Comparison of ENCODE assay signal across 9 mouse cellular contexts in genomic region chr5:121601547-121602299, GRCm38 (mm10). TPM values are rescaled to one million over a fixed set of nuclear protein-coding genes. Genes with fewer than 3 reads are reported as not detected.
DNase-seq lines count a peak whose midpoint lies in the region; ATAC-seq and TF ChIP-seq lines count a peak whose summit lies in the region.
"Had no signal": no experiment of that assay in that cellular context is flagged by ENCODE, and none has a peak within 500 bp of the region (broad histone marks: within the 10 kb centered on the region; RNA-seq: fewer than 3 reads in every experiment).

No protein-coding gene starts in this region.

- dilution Hi-C loops in CH12.LX (cut with MboI; ENCODE audit: extremely low pct_ligation_motif_present, extremely low pct_unique_long_range_greater_than_20kb, low sequenced_read_pairs) = no loop called here

- WGBS in bone marrow, adult 2 months = 40% methylated on average over 9 of the region's 9 CpGs
- 30% methylated on average over 9 of the region's 9 CpGs for WGBS in heart, embryonic 15.5 days

- no peak overlapping the region for H3K4me2 ChIP-seq in CH12.LX (ENCODE audit: insufficient read depth, low read depth, poor library complexity, severe bottlenecking)
- H3K4me2 ChIP-seq in heart, embryonic 15.5 days = no peak overlapping the region; the same call in 1 of the 2 replicates
- H3K4me2 ChIP-seq: liver, embryonic 15.5 days had no signal

- no peaks in the 10 kb centered on the region for H3K27me3 ChIP-seq in CH12.LX (replicated peaks)
- no peaks in the 10 kb centered on the region for H3K27me3 ChIP-seq in heart, embryonic 15.5 days

- no peak for TF ChIP-seq EP300 in CH12.LX (IDR thresholded peaks at IDR 0.05; ENCODE audit: low read length)

- DNase-seq in CH12.LX (ENCODE audit: extremely low read depth) = peak; percentile 81
- DNase-seq in kidney, postnatal 4 days = peak; percentile 95 to 96
- DNase-seq in lung, adult 18-20 months = peak; percentile 91 to 94
- DNase-seq in retina, postnatal 1 day = peak; percentile 83
- peak; percentile 95 for DNase-seq in thymus, postnatal 4 days

- peak; percentile 95 for TF ChIP-seq RAD21 in CH12.LX (IDR thresholded peaks at IDR 0.05; ENCODE audit: low read depth, low read length)

- TF ChIP-seq CTCF in CH12.LX (conservative IDR thresholded peaks at IDR 0.05 in 1 of 2, IDR thresholded peaks at IDR 0.05 in 1 of 2; ENCODE audit: low read depth in 2 of 2, low read length in 2 of 2) = peak; percentile 92 to 99
- peak; percentile 100 for TF ChIP-seq CTCF in bone marrow, adult 2 months (IDR thresholded peaks at IDR 0.05; ENCODE audit: control insufficient read depth, insufficient read depth, low read length)
- peak; percentile 97 for TF ChIP-seq CTCF in embryonic fibroblast, embryonic 13.5 days (IDR thresholded peaks at IDR 0.05; ENCODE audit: borderline replicate concordance, insufficient read depth, low read length)

- H3K4me1 ChIP-seq in CH12.LX (ENCODE audit: control insufficient read depth in 1 of 2, insufficient read depth in 2 of 2) = peaks cover 2 to 25% of the 10 kb centered on the region in 2 experiments; a peak in 3 of 4 replicates
- H3K4me1 ChIP-seq in bone marrow, adult 2 months (ENCODE audit: control insufficient read depth, insufficient read depth, low read length) = peaks cover 11% of the 10 kb centered on the region; the same call in 1 of the 2 replicates
- no peaks in the 10 kb centered on the region for H3K4me1 ChIP-seq in embryonic fibroblast, embryonic 13.5 days (ENCODE audit: control insufficient read depth, insufficient read depth, low read length)
- peaks cover 5% of the 10 kb centered on the region for H3K4me1 ChIP-seq in heart, embryonic 15.5 days (replicated peaks)

- TF ChIP-seq POLR2A in CH12.LX (IDR thresholded peaks at IDR 0.05; ENCODE audit: low read depth, low read length) = no peak
- TF ChIP-seq POLR2A in bone marrow, adult 2 months (IDR thresholded peaks at IDR 0.05; ENCODE audit: borderline replicate concordance, control insufficient read depth, low read depth, low read length) = no peak
- no peak for TF ChIP-seq POLR2A in embryonic fibroblast, embryonic 13.5 days (IDR thresholded peaks at IDR 0.05; ENCODE audit: low read depth, low read length)

- H3K27ac ChIP-seq in CH12.LX (ENCODE audit: insufficient read depth, low read depth) = no peak overlapping the region
- H3K27ac ChIP-seq in bone marrow, adult 2 months (ENCODE audit: control insufficient read depth, insufficient read depth, low read depth, low read length, poor library complexity) = no peak overlapping the region
- H3K27ac ChIP-seq in embryonic fibroblast, embryonic 13.5 days (ENCODE audit: insufficient read depth, low read length) = no peak overlapping the region
- 0 out of 2 replicates have a peak overlapping the region, but pooled peaks have one; percentile 21 for H3K27ac ChIP-seq in heart, embryonic 15.5 days
- H3K27ac ChIP-seq: liver, embryonic 15.5 days had no signal

- in situ Hi-C loops in CH12.LX (cut with MboI; ENCODE audit: low pct_ligation_motif_present, low pct_unique_long_range_greater_than_20kb, low sequenced_read_pairs) = no loop called here

- H3K36me3 ChIP-seq in CH12.LX (replicated peaks in 1 of 2; ENCODE audit: control insufficient read depth in 1 of 2, insufficient read depth in 1 of 2, low read length in 1 of 2) = peaks cover 0 to 6% of the 10 kb centered on the region in 2 experiments
- H3K36me3 ChIP-seq in heart, embryonic 15.5 days = no peaks in the 10 kb centered on the region
- H3K36me3 ChIP-seq: liver, embryonic 15.5 days had no signal

- H3K9ac ChIP-seq in CH12.LX (ENCODE audit: insufficient read depth, low read depth) = no peak overlapping the region
- H3K9ac ChIP-seq in heart, embryonic 15.5 days = no peak overlapping the region
- H3K9ac ChIP-seq: liver, embryonic 15.5 days had no signal

- H3K4me3 ChIP-seq in CH12.LX (replicated peaks in 1 of 3; ENCODE audit: low read depth in 2 of 3, low read length in 2 of 3, poor library complexity in 1 of 3) = no peak overlapping the region
- H3K4me3 ChIP-seq in bone marrow, adult 2 months (replicated peaks; ENCODE audit: control insufficient read depth, low read depth, low read length) = peak overlapping the region; percentile 29
- no peak overlapping the region for H3K4me3 ChIP-seq in embryonic fibroblast, embryonic 13.5 days (ENCODE audit: insufficient read depth, low read length)
- no peak overlapping the region for H3K4me3 ChIP-seq in heart, embryonic 15.5 days
- H3K4me3 ChIP-seq: liver, embryonic 15.5 days had no signal

- no peaks in the 10 kb centered on the region for H3K79me2 ChIP-seq in CH12.LX (replicated peaks; ENCODE audit: control insufficient read depth, extremely low read depth, insufficient read depth, poor library complexity, severe bottlenecking)

- ATAC-seq in heart, embryonic 15.5 days (replicated peaks; ENCODE audit: insufficient number of reproducible peaks, insufficient read depth, low FRiP score, low read depth) = no peak

- no peaks in the 10 kb centered on the region for H3K9me3 ChIP-seq in CH12.LX (replicated peaks; ENCODE audit: low read length)
- no peaks in the 10 kb centered on the region for H3K9me3 ChIP-seq in heart, embryonic 15.5 days (replicated peaks)
- H3K9me3 ChIP-seq: liver, embryonic 15.5 days had no signal

TF ChIP-seq in CH12.LX, 34 proteins besides CTCF, POLR2A, EP300 and RAD21:
- TF ChIP-seq SMC3 (IDR thresholded peaks at IDR 0.05; ENCODE audit: low read depth, low read length) = peak; percentile 90
- peak; percentile 55 for TF ChIP-seq ZC3H11A (IDR thresholded peaks at IDR 0.05; ENCODE audit: low read depth, low read length)
- TF ChIP-seq IRF4 (IDR thresholded peaks at IDR 0.05; ENCODE audit: low read depth, low read length) = peak; percentile 25; the same call in 1 of the 2 replicates
- TF ChIP-seq SIN3A (IDR thresholded peaks at IDR 0.05; ENCODE audit: low read length) = 0 out of 2 replicates have a peak, but pooled peaks have one; percentile 26
- TF ChIP-seq E2F4 (IDR thresholded peaks at IDR 0.05; ENCODE audit: insufficient replicate concordance, low read depth, low read length) = no peak
- no peak for TF ChIP-seq JUN (IDR thresholded peaks at IDR 0.05; ENCODE audit: insufficient read depth, low read depth, low read length)
- 0 out of 2 replicates have a peak, but pooled peaks have one; percentile 33 for TF ChIP-seq ELF1 (IDR thresholded peaks at IDR 0.05; ENCODE audit: low read depth, low read length)
- no peak for TF ChIP-seq UBTF (IDR thresholded peaks at IDR 0.05; ENCODE audit: low read depth, low read length)

RNA-seq across cellular contexts. Expression of gene Aldh2, which starts 8.1 kb away (rescaled TPM):
- 56.2 and 73.9 TPM in 2 replicates for total RNA-seq in CH12.LX (2012; rRNA removed)
- total RNA-seq in CH12.LX (2014; rRNA removed) = 58.9 and 66.0 TPM in 2 replicates
- 139 and 143 TPM in 2 replicates for polyA plus RNA-seq in CH12.LX (2012; ENCODE audit: insufficient read length, low read depth)
- polyA plus RNA-seq in bone marrow, adult 2 months (2011; ENCODE audit: insufficient read depth, insufficient read length, low replicate concordance, missing spikeins) = 151 and 336 TPM in 2 replicates
- polyA plus RNA-seq in embryonic fibroblast, embryonic 13.5 days (2011; ENCODE audit: insufficient read length, low read depth, missing spikeins) = 167 and 221 TPM in 2 replicates
- polyA plus RNA-seq in heart, embryonic 15.5 days (2015; fragmentation: Nextera tagmentation; extraction: Ambion mirVana) = 95.0 and 119 TPM in 2 replicates

RNA-seq across cellular contexts. Expression of gene Acad12, which starts 17.0 kb away (rescaled TPM):
- total RNA-seq in CH12.LX (2012; rRNA removed) (2.9 and 4.1 TPM in 2 replicates), CH12.LX (2014; rRNA removed) (2.3 and 3.0 TPM in 2 replicates)
- 1.9 and 2.7 TPM in 2 replicates for polyA plus RNA-seq in CH12.LX (2012; ENCODE audit: insufficient read length, low read depth)
- 1.3 and 2.1 TPM in 2 replicates for polyA plus RNA-seq in bone marrow, adult 2 months (2011; ENCODE audit: insufficient read depth, insufficient read length, low replicate concordance, missing spikeins)
- polyA plus RNA-seq in embryonic fibroblast, embryonic 13.5 days (2011; ENCODE audit: insufficient read length, low read depth, missing spikeins) = 3.1 and 3.8 TPM in 2 replicates
- 6.0 and 6.1 TPM in 2 replicates for polyA plus RNA-seq in heart, embryonic 15.5 days (2015; fragmentation: Nextera tagmentation; extraction: Ambion mirVana)

RNA-seq across cellular contexts. Expression of gene Mapkapk5, which starts 56.0 kb away (rescaled TPM):
- total RNA-seq in CH12.LX (2012; rRNA removed) (48.3 and 62.6 TPM in 2 replicates), CH12.LX (2014; rRNA removed) (84.8 and 106 TPM in 2 replicates)
- 82.9 and 90.7 TPM in 2 replicates for polyA plus RNA-seq in CH12.LX (2012; ENCODE audit: insufficient read length, low read depth)
- polyA plus RNA-seq in bone marrow, adult 2 months (2011; ENCODE audit: insufficient read depth, insufficient read length, low replicate concordance, missing spikeins) = 40.3 and 47.4 TPM in 2 replicates
- polyA plus RNA-seq in embryonic fibroblast, embryonic 13.5 days (2011; ENCODE audit: insufficient read length, low read depth, missing spikeins) = 65.3 and 68.3 TPM in 2 replicates
- 30.5 and 33.1 TPM in 2 replicates for polyA plus RNA-seq in heart, embryonic 15.5 days (2015; fragmentation: Nextera tagmentation; extraction: Ambion mirVana)

RNA-seq across cellular contexts. Expression of gene Adam1a, which starts 56.4 kb away (rescaled TPM):
- total RNA-seq in CH12.LX (2012; rRNA removed) (1.6 and 1.8 TPM in 2 replicates), CH12.LX (2014; rRNA removed) (1.2 and 2.2 TPM in 2 replicates)
- 1.3 TPM in 2 replicates for polyA plus RNA-seq in CH12.LX (2012; ENCODE audit: insufficient read length, low read depth)
- 2.6 and 2.7 TPM in 2 replicates for polyA plus RNA-seq in bone marrow, adult 2 months (2011; ENCODE audit: insufficient read depth, insufficient read length, low replicate concordance, missing spikeins)
- 1.9 and 2.7 TPM in 2 replicates for polyA plus RNA-seq in embryonic fibroblast, embryonic 13.5 days (2011; ENCODE audit: insufficient read length, low read depth, missing spikeins)
- polyA plus RNA-seq in heart, embryonic 15.5 days (2015; fragmentation: Nextera tagmentation; extraction: Ambion mirVana) = 0.86 and 0.91 TPM in 2 replicates

RNA-seq across cellular contexts. Expression of gene Gm42878, which starts 56.4 kb away (rescaled TPM):
- total RNA-seq in CH12.LX (2012; rRNA removed) (0.13 TPM in 1 of 2 replicates, not detected in the other), CH12.LX (2014; rRNA removed) (0.58 and 1.0 TPM in 2 replicates)
- not detected in 2 replicates for polyA plus RNA-seq in CH12.LX (2012; ENCODE audit: insufficient read length, low read depth)
- polyA plus RNA-seq in bone marrow, adult 2 months (2011; ENCODE audit: insufficient read depth, insufficient read length, low replicate concordance, missing spikeins) = 0.23 TPM in 1 of 2 replicates, not detected in the other
- polyA plus RNA-seq in embryonic fibroblast, embryonic 13.5 days (2011; ENCODE audit: insufficient read length, low read depth, missing spikeins) = not detected in 2 replicates
- polyA plus RNA-seq in heart, embryonic 15.5 days (2015; fragmentation: Nextera tagmentation; extraction: Ambion mirVana) = 0.18 TPM in 1 of 2 replicates, not detected in the other
- polyA plus RNA-seq: liver, embryonic 15.5 days had no signal
